Mouse (Mus musculus) cerebellum, postnatal 14 days (tissue): ENCODE data around the gene Crebl2.

ENCODE experiments used
- DNase-seq, 2 experiments: peaks; one replicate each; pipeline ENCODE4 v3.0.0; 2021; ENCODE audit warnings: mixed read lengths in 2 of 2

Gene Crebl2

DNA sequence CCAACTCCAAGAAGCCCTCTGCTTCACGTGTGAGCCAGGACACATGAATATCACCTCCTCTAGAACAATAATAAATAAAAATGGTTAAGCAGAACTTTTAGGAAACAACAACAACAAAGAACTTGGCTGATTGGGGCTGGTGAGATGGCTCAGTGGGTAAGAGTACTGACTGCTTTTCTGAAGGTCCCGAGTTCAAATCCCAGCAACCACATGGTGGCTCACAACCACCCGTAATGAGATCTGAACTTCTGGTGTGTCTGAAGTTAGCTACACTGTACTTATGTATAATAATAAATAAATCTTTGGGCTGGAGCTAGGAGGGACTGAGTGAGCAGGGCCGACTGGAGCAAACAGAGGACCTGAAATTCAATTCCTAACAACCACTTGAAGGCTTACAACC lies 47.3 kb downstream of the Crebl2 start:
- DNase-seq: no peak

DNA sequence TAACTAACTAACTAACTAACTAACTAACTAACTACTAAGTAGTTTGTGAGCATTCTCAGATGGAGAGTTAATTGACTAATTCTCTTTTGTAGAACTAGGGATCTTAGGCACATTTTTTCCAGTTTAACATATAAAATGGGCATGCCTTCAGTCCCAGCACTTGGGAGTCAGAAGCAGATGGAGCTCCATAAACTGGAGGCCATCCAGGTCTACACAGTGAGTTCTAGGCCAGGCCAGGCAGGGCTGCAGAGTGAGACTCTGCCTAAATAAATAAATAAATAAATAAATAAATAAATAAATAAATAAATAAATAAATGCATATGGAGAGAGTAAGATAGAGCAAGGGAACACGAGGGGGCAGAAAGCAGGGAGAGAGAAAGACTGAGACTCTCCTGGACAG lies 47.9 kb downstream of the Crebl2 start:
- DNase-seq: peak; percentile 45 to 76

GRCm38 (mm10) chr6:134879556-134879955 lies 49.6 kb downstream of the Crebl2 start:
- DNase-seq: no peak

DNA sequence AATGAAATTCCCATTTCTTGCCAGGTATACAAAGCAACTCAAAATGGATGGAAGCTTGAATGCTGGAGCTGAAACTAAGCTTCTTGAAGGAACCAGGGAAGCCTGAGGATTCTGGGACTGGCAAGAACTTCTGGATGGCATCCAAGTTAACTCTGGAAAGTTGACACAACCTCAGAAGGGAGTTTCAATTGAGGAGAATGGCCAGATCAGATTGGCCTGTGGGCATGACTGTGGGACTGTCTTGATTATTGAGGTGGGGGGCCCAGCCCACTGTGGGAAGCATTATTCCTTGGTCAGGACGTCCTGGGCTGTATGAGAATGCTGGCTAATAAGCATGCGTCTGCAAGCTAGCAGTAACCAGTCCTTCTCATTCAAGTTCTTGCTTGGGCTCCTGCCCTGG lies 50.1 kb downstream of the Crebl2 start:
- DNase-seq: no peak

DNA sequence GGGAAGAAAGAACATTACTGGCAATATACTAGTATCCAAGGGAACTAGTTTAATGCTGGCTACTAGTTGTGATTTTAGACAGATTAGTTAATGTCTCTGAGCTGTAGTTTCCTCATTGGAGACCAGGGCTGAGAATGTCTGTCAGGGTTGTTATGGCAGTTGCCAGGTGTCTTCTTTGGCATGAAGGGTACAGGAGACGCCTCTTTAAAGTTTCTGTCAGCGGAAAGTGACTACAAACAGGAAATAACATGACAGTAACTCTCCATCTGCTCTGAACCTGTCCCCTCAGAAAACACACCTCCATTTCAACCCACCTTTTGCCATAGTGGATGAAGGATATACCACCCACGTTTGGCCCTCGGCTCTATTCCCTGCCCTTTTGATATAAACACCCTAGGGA lies 53.7 kb downstream of the Crebl2 start:
- no peak for DNase-seq

DNA sequence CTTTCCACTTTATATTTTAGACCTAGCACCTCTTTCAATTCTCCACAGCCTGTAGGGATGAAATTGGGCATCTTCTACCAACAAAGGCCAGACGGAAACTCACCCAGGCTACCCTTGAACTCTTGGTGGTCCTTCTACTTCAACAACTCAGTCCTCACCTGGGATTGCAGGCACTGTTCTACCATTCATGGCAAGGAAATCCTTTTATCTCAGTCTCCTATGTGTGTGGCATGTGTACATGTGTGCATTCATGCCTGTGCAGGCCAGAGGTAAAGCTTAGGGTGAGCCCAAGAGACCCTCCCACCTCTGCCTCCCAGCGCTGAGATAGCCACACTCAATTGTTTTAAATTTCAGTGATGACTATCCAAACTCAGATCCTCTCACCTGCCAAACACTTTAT lies 55.6 kb downstream of the Crebl2 start:
- DNase-seq: no peak

DNA sequence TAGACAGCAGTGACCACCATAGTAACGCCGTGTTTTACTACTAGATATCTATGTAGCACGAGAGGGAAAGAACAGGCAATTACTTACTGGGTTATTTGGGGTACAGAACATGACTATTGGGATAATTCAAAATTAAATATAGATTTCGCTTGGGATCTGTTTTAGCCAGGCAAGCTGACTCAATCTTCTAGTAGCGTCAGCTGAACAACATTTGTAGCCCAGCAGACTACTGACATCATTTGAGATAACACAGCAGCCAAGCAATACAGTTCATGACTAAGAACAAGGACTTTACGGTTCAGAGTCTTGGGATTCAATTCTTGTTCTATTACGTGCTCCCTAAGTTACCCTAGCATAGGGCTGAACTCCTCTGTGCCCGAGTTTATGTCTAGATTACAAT lies 56.5 kb downstream of the Crebl2 start:
- DNase-seq: no peak

GRCm38 (mm10) chr6:134887008-134887407 lies 57.1 kb downstream of the Crebl2 start:
- DNase-seq: peak; percentile 49 to 62

GRCm38 (mm10) chr6:134887711-134888449 lies 57.9 kb downstream of the Crebl2 start:
- DNase-seq: peak; percentile 89 to 92

- peak; percentile 43 to 50 for DNase-seq
Observed at GRCm38 (mm10) chr6:134888563-134889017, 58.6 kb downstream of the Crebl2 start.

- no peak for DNase-seq
Observed at GRCm38 (mm10) chr6:134889763-134890162, 59.8 kb downstream of the Crebl2 start.

DNA sequence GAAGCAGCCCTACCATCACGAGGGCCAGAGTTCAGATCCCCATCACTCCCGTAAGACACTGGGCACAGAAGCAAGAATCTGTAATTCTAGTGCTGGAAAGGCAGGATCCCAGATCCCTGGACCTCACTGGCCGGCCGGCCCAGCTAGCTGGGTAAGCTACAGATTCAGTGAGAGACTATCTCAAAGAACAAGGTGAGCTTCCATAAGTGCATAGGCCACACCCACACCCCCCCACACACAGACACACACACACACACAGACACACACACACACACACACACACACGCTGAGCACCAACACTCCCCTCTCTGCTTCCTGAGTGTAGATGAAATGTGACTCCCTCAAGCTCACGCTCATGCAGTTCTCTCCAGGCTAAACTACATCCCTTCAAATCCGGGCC lies 60.5 kb downstream of the Crebl2 start:
- DNase-seq: no peak

- no peak for DNase-seq
Observed at GRCm38 (mm10) chr6:134896570-134897436, 66.8 kb downstream of the Crebl2 start.

GRCm38 (mm10) chr6:134897443-134898094 lies 67.6 kb downstream of the Crebl2 start:
- peak; percentile 98 to 99 for DNase-seq

- peak; percentile 93 to 94 for DNase-seq
Observed at GRCm38 (mm10) chr6:134898095-134898965, 68.4 kb downstream of the Crebl2 start, which contains the start of gene Gpr19. Gene Gpr19 (minus strand): TSS chr6:134898578.

- no peak for DNase-seq
Observed at GRCm38 (mm10) chr6:134903368-134903767, 73.4 kb downstream of the Crebl2 start.

DNA sequence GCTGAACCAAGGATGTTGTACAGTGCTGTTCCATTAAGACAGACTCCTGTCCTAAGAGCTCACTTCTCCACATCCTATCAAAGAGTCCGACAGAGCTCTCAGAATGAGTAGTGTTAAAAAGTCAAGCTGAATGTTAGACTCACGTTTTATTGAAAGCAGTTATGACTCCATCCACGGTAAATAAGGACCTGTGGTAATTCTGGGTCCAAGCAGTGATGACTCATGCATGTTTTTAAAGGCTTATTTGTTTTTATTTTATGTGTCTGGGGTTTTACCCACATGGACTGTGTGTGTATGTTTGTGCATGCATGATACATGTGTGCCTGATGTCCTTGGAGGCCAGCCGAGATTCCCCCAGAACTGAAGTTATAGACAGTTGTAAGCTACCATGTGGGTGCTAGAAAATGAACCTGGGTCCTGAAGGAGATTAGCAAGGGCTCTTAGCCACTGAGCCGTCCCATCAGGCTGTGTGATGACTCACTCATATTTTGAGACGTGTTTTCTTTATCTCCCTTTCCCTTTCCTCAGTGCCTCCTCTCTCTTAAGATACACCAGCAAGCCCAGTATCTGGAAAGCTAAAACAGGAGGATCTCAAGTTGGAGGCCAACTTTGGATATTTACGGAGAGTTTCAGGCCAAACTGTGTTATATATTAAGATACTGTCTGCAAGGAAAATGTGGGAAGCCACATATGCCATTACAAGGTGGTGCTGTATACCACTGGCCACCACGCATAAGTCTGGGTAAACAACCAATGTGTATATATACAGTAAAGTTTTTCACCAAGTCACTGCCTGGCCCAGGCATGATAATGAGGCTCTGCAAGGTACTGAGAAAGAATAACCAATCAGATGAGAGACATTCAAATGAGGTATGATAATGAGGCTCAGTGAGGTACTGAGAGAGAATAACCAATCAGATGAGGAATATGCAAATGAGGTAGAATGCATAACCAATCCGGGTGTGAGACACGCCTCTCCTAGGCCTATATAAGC lies 74.2 kb downstream of the Crebl2 start:
- no peak for DNase-seq

DNA sequence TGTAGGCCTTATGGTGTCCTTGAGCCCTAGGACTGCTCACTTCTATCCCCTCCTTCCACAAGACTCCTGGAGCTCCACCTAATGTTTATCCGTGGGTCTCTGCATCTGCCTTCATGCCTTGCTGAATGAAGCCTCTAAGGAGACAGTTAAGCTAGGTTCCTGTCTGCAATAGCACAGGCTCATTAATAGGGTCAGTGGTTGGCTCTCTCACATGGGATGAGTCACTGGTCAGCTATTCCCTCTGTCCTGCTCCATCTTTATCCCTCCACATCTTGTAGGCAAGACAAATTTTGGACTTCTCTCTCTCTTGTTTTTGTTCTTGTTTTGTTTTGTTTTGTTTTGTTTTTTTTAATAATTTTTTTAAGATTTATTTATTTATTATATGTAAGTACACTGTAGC lies 75.9 kb downstream of the Crebl2 start:
- no peak for DNase-seq
